Mouse (Mus musculus): ENCODE results near the gene Itgb2. TPM values are rescaled to one million over a fixed set of nuclear protein-coding genes. Genes with fewer than 3 reads are reported as not detected.

Gene Itgb2
- polyA plus RNA-seq, 1 experiment from 2014 or later, result 8.3 TPM

DNA sequence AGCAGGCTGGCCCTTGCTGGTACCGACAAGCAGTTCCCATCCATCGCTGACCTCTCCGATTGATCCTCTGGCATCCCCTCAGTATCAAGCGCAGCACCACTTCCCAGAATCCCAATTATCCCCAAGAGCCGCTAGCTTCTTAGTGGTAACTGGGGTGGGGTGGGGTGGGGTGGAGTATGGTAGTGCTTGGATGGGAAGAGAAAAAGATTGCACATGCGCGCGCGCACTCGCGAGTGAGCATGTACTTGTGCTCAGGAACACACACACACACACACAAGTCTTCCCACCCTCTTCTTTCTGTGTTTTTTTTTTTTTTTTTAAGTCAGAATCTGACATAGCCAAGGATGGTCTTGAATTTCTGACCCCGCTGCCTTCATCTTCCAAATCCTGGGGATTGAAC, 7.3 kb upstream of the Itgb2 start:
- no peak for ATAC-seq (ENCODE audit: insufficient read depth, low FRiP score)
- no peaks in the 10 kb centered on the region for H3K36me3 ChIP-seq (ENCODE audit: control insufficient read depth, insufficient read depth, low read length)
- peak overlapping the region; percentile 57 for H3K4me2 ChIP-seq (ENCODE audit: low read depth, low read length)
- peak overlapping the region; percentile 49 for H3K9ac ChIP-seq (ENCODE audit: low read length)
- H3K4me3 ChIP-seq (replicated peaks; ENCODE audit: low read length), result peak overlapping the region; percentile 31
- H3K9me3 ChIP-seq (replicated peaks; ENCODE audit: control insufficient read depth, low read length), result no peaks in the 10 kb centered on the region
- peaks cover 4% of the 10 kb centered on the region for H3K4me1 ChIP-seq (ENCODE audit: control insufficient read depth, insufficient read depth, low read length)
- H3K27me3 ChIP-seq (ENCODE audit: control insufficient read depth, insufficient read depth, low read length), result no peaks in the 10 kb centered on the region
- no peak overlapping the region for H3K27ac ChIP-seq (ENCODE audit: low read length)
- 53% methylated on average over 12 of the region's 12 CpGs for WGBS

GRCm38 (mm10) chr10:77523321-77523720, 6.7 kb upstream of the Itgb2 start:
- ATAC-seq (ENCODE audit: insufficient read depth, low FRiP score), result no peak
- H3K4me3 ChIP-seq (replicated peaks; ENCODE audit: low read length), result no peak overlapping the region
- peaks cover 4% of the 10 kb centered on the region for H3K4me1 ChIP-seq (ENCODE audit: control insufficient read depth, insufficient read depth, low read length)
- H3K27me3 ChIP-seq (ENCODE audit: control insufficient read depth, insufficient read depth, low read length), result no peaks in the 10 kb centered on the region
- no peaks in the 10 kb centered on the region for H3K9me3 ChIP-seq (replicated peaks; ENCODE audit: control insufficient read depth, low read length)
- H3K9ac ChIP-seq (ENCODE audit: low read length), result no peak overlapping the region
- WGBS, result 69% methylated on average over 7 of the region's 7 CpGs
- H3K4me2 ChIP-seq (ENCODE audit: low read depth, low read length), result no peak overlapping the region
- H3K36me3 ChIP-seq (ENCODE audit: control insufficient read depth, insufficient read depth, low read length), result no peaks in the 10 kb centered on the region
- H3K27ac ChIP-seq (ENCODE audit: low read length), result no peak overlapping the region

GRCm38 (mm10) chr10:77526488-77526887, 3.6 kb upstream of the Itgb2 start:
- Histone ChIP-seq H3K36me3 (ENCODE audit: control insufficient read depth, insufficient read depth, low read length) (no peaks in the 10 kb centered on the region), H3K9me3 (replicated peaks; ENCODE audit: control insufficient read depth, low read length) (no peaks in the 10 kb centered on the region)
- ATAC-seq (ENCODE audit: insufficient read depth, low FRiP score), result no peak

GRCm38 (mm10) chr10:77528634-77529033, 1.4 kb upstream of the Itgb2 start:
- no peak overlapping the region for H3K4me2 ChIP-seq (ENCODE audit: low read depth, low read length)
- peaks cover 3% of the 10 kb centered on the region; the same call in 1 of the 2 replicates for H3K4me1 ChIP-seq (ENCODE audit: control insufficient read depth, insufficient read depth, low read length)
- no peaks in the 10 kb centered on the region for H3K27me3 ChIP-seq (ENCODE audit: control insufficient read depth, insufficient read depth, low read length)
- no peak for ATAC-seq (ENCODE audit: insufficient read depth, low FRiP score)
- no peak overlapping the region for H3K27ac ChIP-seq (ENCODE audit: low read length)
- no peaks in the 10 kb centered on the region for H3K36me3 ChIP-seq (ENCODE audit: control insufficient read depth, insufficient read depth, low read length)
- 64% methylated on average over 6 of the region's 6 CpGs for WGBS
- H3K9me3 ChIP-seq (replicated peaks; ENCODE audit: control insufficient read depth, low read length), result no peaks in the 10 kb centered on the region; the same call in 1 of the 2 replicates
- no peak overlapping the region for H3K4me3 ChIP-seq (replicated peaks; ENCODE audit: low read length)
- no peak overlapping the region for H3K9ac ChIP-seq (ENCODE audit: low read length)

More at GRCm38 (mm10) chr10:77526488-77526887, 3.6 kb upstream of the Itgb2 start:
- H3K9ac ChIP-seq (ENCODE audit: low read length), result no peak overlapping the region
- H3K27ac ChIP-seq (ENCODE audit: low read length), result no peak overlapping the region
- 80% methylated on average over 2 of the region's 2 CpGs for WGBS
- no peak overlapping the region for H3K4me3 ChIP-seq (replicated peaks; ENCODE audit: low read length)
- H3K4me1 ChIP-seq (ENCODE audit: control insufficient read depth, insufficient read depth, low read length), result peaks cover 7% of the 10 kb centered on the region
- no peak overlapping the region for H3K4me2 ChIP-seq (ENCODE audit: low read depth, low read length)
- no peaks in the 10 kb centered on the region for H3K27me3 ChIP-seq (ENCODE audit: control insufficient read depth, insufficient read depth, low read length)

DNA sequence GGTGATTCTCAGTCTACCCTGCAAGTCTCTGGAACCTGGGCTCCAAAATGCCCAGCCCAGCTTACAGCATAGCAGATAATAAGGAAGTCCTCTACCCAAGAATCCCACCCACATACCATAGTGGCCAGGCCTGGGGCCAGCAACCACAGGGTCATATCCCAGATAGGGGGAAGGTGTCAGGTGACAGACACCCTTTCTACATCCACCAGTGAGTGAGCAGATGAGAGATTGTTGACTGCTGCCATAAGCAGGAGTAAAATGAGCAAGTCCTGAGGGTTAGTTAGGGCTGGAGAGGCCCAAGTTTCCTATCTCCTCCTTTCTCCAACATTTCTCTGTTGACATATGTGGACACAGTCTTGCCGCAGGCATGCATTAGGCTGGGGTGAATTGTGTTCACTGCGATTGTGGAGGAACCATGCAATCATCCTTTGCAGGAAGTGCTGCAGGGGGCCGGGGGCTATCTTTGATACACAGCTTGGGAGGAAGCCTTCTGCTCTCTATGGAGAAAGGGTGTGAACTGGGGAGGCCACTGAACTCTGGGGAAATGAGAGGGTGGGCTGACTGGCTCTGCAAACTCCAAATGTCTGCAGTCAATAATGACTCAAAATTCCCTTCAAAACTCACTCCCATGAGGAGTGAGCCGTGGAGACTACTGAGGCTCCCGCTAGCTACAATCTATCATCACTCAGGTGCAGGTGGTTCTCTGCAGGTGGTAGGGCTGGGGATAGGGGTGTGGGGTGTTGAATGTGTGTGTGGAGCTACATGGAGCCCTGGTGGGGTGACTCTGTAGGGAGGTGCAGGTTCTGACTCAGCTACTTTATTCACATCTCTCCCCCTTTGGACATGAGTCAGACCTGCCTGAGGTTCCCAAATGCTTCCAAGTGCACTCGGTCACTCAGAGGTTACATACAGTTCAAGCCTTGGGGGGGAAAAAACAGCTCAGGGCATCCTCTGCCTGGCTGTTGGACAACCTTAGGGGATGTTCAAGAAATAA, 1.3 kb downstream of the Itgb2 start:
- Histone ChIP-seq H3K27ac (ENCODE audit: low read length) (peak overlapping the region; percentile 31; the same call in 1 of the 2 replicates), H3K4me1 (ENCODE audit: control insufficient read depth, insufficient read depth, low read length) (peaks cover 3% of the 10 kb centered on the region; the same call in 1 of the 2 replicates), H3K27me3 (ENCODE audit: control insufficient read depth, insufficient read depth, low read length) (no peaks in the 10 kb centered on the region), H3K9ac (ENCODE audit: low read length) (no peak overlapping the region), H3K4me2 (ENCODE audit: low read depth, low read length) (no peak overlapping the region), H3K4me3 (replicated peaks; ENCODE audit: low read length) (0 out of 2 replicates have a peak overlapping the region, but pooled peaks have one; percentile 16), H3K9me3 (replicated peaks; ENCODE audit: control insufficient read depth, low read length) (no peaks in the 10 kb centered on the region; the same call in 1 of the 2 replicates), H3K36me3 (ENCODE audit: control insufficient read depth, insufficient read depth, low read length) (no peaks in the 10 kb centered on the region)
- 63% methylated on average over 6 of the region's 6 CpGs for WGBS
- peak; percentile 55; the same call in 1 of the 2 replicates for ATAC-seq (ENCODE audit: insufficient read depth, low FRiP score)

DNA sequence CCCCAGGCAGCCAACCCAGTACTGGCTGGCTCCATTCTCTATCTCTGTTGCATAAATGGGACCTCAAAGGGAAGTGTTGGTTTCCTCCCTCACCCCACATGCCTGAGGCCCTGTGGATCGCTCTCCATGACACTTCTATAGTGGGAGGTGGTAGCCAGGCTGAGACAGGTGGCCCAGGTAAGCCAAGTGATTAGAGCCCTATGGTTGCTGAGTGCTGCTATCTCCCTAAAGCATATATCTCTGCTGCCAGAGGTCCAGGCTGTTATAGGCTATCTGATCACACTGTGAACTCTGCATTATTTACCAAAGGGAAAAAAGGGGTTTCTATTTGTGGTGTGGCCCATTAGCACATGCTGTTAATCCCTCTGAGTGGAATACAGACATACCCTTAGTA, 2.0 kb downstream of the Itgb2 start:
- H3K4me3 ChIP-seq (replicated peaks; ENCODE audit: low read length), result no peak overlapping the region
- no peaks in the 10 kb centered on the region for H3K36me3 ChIP-seq (ENCODE audit: control insufficient read depth, insufficient read depth, low read length)
- WGBS, result 76% methylated on average over 1 of the region's 1 CpGs
- no peak overlapping the region for H3K4me2 ChIP-seq (ENCODE audit: low read depth, low read length)
- no peaks in the 10 kb centered on the region for H3K27me3 ChIP-seq (ENCODE audit: control insufficient read depth, insufficient read depth, low read length)
- no peak overlapping the region for H3K27ac ChIP-seq (ENCODE audit: low read length)
- H3K9me3 ChIP-seq (replicated peaks; ENCODE audit: control insufficient read depth, low read length), result no peaks in the 10 kb centered on the region; the same call in 1 of the 2 replicates
- no peak for ATAC-seq (ENCODE audit: insufficient read depth, low FRiP score)
- no peak overlapping the region for H3K9ac ChIP-seq (ENCODE audit: low read length)
- peaks cover 3% of the 10 kb centered on the region; the same call in 1 of the 2 replicates for H3K4me1 ChIP-seq (ENCODE audit: control insufficient read depth, insufficient read depth, low read length)

DNA sequence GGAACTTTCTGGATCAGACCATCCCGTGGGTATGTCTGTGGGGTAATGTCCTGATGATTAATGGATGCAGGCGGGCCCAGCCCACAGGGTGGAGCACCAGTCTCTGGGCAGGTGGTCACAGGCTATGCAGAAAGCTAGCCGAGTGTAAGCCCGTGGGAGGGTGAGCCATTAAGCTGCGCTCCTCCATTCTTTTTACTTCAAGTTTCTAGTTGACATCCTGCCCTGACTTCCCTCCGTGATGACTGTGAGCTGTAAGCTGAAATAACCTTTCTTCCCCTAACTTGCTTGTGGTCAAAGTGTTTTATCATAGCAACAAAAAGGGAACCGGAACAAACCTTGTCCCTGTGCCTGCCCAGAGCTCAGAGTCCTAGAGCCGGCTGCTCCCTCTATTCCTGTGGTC, 6.7 kb downstream of the Itgb2 start:
- H3K4me2 ChIP-seq (ENCODE audit: low read depth, low read length), result no peak overlapping the region
- H3K36me3 ChIP-seq (ENCODE audit: control insufficient read depth, insufficient read depth, low read length), result no peaks in the 10 kb centered on the region
- ATAC-seq (ENCODE audit: insufficient read depth, low FRiP score), result no peak
- H3K27ac ChIP-seq (ENCODE audit: low read length), result no peak overlapping the region
- 54% methylated on average over 8 of the region's 8 CpGs for WGBS
- no peak overlapping the region for H3K9ac ChIP-seq (ENCODE audit: low read length)
- no peaks in the 10 kb centered on the region for H3K4me1 ChIP-seq (ENCODE audit: control insufficient read depth, insufficient read depth, low read length)
- H3K27me3 ChIP-seq (ENCODE audit: control insufficient read depth, insufficient read depth, low read length), result no peaks in the 10 kb centered on the region
- no peak overlapping the region for H3K4me3 ChIP-seq (replicated peaks; ENCODE audit: low read length)
- H3K9me3 ChIP-seq (replicated peaks; ENCODE audit: control insufficient read depth, low read length), result no peaks in the 10 kb centered on the region; the same call in 1 of the 2 replicates

DNA sequence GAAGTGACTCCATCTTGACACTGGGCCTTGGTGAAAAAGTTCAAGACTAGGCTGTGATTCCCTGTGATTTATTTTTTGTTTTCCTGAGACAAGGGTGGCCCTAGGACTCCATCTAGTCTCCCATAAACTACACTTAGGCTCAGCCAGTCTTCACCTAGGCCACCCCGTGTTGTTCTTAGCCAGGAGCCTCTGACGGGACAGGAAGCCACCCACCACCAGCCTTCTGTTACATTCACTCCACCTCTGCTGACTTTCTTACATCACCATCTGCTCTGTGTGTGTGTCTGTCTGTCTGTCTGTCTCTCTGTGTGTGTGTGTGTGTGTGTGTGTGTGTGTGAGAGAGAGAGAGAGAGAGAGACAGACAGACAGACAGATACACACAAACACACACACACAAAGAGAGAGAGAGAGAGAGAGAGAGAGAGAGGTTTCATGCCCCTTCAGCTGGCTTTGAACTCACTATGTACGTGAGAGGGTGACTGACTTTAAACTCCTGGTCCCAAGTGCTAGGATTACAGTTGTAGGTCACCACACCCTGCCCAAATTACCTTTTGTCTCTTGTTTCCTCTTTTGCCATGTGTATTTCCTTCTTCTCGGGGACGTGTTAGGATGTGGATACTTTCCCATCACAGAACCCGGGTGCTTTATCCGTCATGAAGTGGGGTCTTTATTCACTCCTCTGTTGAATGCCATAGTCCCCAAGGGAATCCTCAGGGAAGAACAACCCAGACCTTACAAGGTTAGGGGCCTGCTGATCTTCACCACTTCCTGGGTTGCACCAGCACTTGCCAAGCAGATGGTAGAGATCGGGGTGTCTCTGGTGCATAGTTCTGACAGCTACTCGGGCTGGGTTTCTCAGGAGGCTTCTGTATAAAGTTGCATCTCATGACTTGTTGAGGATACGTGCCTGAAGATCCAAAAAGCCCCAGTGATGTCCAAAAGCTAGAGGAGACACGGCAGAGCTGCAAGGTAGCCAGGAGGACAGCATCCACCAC, 7.5 kb downstream of the Itgb2 start:
- no peak for ATAC-seq (ENCODE audit: insufficient read depth, low FRiP score)
- no peaks in the 10 kb centered on the region for H3K4me1 ChIP-seq (ENCODE audit: control insufficient read depth, insufficient read depth, low read length)
- WGBS, result 79% methylated on average over 11 of the region's 11 CpGs
- H3K4me2 ChIP-seq (ENCODE audit: low read depth, low read length), result no peak overlapping the region
- H3K27me3 ChIP-seq (ENCODE audit: control insufficient read depth, insufficient read depth, low read length), result no peaks in the 10 kb centered on the region
- H3K4me3 ChIP-seq (replicated peaks; ENCODE audit: low read length), result no peak overlapping the region
- no peaks in the 10 kb centered on the region for H3K36me3 ChIP-seq (ENCODE audit: control insufficient read depth, insufficient read depth, low read length)
- H3K27ac ChIP-seq (ENCODE audit: low read length), result no peak overlapping the region
- no peak overlapping the region for H3K9ac ChIP-seq (ENCODE audit: low read length)
- no peaks in the 10 kb centered on the region; the same call in 1 of the 2 replicates for H3K9me3 ChIP-seq (replicated peaks; ENCODE audit: control insufficient read depth, low read length)
